Mouse (Mus musculus) cerebellum, postnatal 4 days (tissue): ENCODE measurements around the gene Shank3.
A peak's percentile ranks its signal among the peaks of the same experiment; 100 is the strongest.

Experiments
- DNase-seq, 2 experiments: peaks; one replicate each; pipeline ENCODE4 v3.0.0; 2022; ENCODE audit warnings: low spot score in 2 of 2, mixed read lengths in 1 of 2

Shank3 gene

GRCm38 (mm10) chr15:89524611-89525415, 25.4 kb downstream of the Shank3 start:
- no peak for DNase-seq

GRCm38 (mm10) chr15:89525464-89525863, 26.0 kb downstream of the Shank3 start:
- no peak for DNase-seq

GRCm38 (mm10) chr15:89525896-89526295, 26.5 kb downstream of the Shank3 start:
- no peak for DNase-seq

- no peak for DNase-seq
These were observed 27.4 kb downstream of the Shank3 start for GRCm38 (mm10) chr15:89526776-89527325.

GRCm38 (mm10) chr15:89527466-89527865, 28.0 kb downstream of the Shank3 start:
- no peak for DNase-seq

- DNase-seq = no peak
These were observed 28.9 kb downstream of the Shank3 start for GRCm38 (mm10) chr15:89528201-89528850.

GRCm38 (mm10) chr15:89528923-89529322, 29.5 kb downstream of the Shank3 start:
- DNase-seq = no peak

- DNase-seq = peak; percentile 73 to 86
These were observed 30.9 kb downstream of the Shank3 start for GRCm38 (mm10) chr15:89530336-89530735.

- no peak for DNase-seq
These were observed 32.0 kb downstream of the Shank3 start for GRCm38 (mm10) chr15:89531399-89531798.

- DNase-seq = peak in 1 of 2 experiments; percentile 71
These were observed 32.9 kb downstream of the Shank3 start for GRCm38 (mm10) chr15:89532026-89532923.

- DNase-seq = no peak
These were observed 33.8 kb downstream of the Shank3 start for GRCm38 (mm10) chr15:89532924-89533842.

GRCm38 (mm10) chr15:89533843-89534207, 34.4 kb downstream of the Shank3 start:
- no peak for DNase-seq

- no peak for DNase-seq
These were observed 44.7 kb downstream of the Shank3 start for GRCm38 (mm10) chr15:89544171-89544570.

GRCm38 (mm10) chr15:89547321-89547720, 47.9 kb downstream of the Shank3 start:
- DNase-seq = no peak

GRCm38 (mm10) chr15:89547824-89548601, 48.6 kb downstream of the Shank3 start:
- peak in 1 of 2 experiments; percentile 55 for DNase-seq

GRCm38 (mm10) chr15:89548837-89549236, 49.4 kb downstream of the Shank3 start:
- DNase-seq = peak; percentile 59 to 95

GRCm38 (mm10) chr15:89550506-89550905, 51.1 kb downstream of the Shank3 start:
- no peak for DNase-seq

- no peak for DNase-seq
These were observed 52.3 kb downstream of the Shank3 start for GRCm38 (mm10) chr15:89551733-89552132.

GRCm38 (mm10) chr15:89555591-89555990, 56.2 kb downstream of the Shank3 start:
- DNase-seq = no peak
